Mouse (Mus musculus) heart, adult 2 months (tissue): ENCODE data around the gene Pla2g16.

Experiments used
- CTCF ChIP-seq: fragments of 200-600 bp; IDR thresholded peaks from 2 replicates; pipeline ENCODE4 v1.8.1; 2022; ENCODE audit warnings: antibody characterized with exemption, mild to moderate bottlenecking, moderate library complexity
- EP300 ChIP-seq: fragments of 200-500 bp; IDR thresholded peaks from 2 replicates; pipeline ENCODE4 v1.6.1; 2011; ENCODE audit warnings: low read depth, low read length, control low read depth; ENCODE audit not compliant: insufficient read depth
- POLR2A ChIP-seq: fragments of 200-500 bp; IDR thresholded peaks from 2 replicates; pipeline ENCODE4 v1.6.1; 2011; ENCODE audit warnings: mild to moderate bottlenecking, low read depth, low read length, control low read depth; ENCODE audit not compliant: insufficient read depth

- no peak for TF ChIP-seq EP300
- no peak for TF ChIP-seq CTCF
- TF ChIP-seq POLR2A = no peak
Observed at GRCm38 (mm10) chr19:7616231-7616930, 59.1 kb downstream of the Pla2g16 start.
